Mouse (Mus musculus) adrenal gland, adult (tissue): ENCODE measurements around the gene Aff3.

ENCODE experiments used
- DNase-seq, 2 experiments: peaks; one replicate each; pipeline ENCODE4 v3.0.0; 2022 to 2023; ENCODE audit warnings: low spot score in 1 of 2; ENCODE audit not compliant: inconsistent age in 2 of 2

Aff3 gene

DNA sequence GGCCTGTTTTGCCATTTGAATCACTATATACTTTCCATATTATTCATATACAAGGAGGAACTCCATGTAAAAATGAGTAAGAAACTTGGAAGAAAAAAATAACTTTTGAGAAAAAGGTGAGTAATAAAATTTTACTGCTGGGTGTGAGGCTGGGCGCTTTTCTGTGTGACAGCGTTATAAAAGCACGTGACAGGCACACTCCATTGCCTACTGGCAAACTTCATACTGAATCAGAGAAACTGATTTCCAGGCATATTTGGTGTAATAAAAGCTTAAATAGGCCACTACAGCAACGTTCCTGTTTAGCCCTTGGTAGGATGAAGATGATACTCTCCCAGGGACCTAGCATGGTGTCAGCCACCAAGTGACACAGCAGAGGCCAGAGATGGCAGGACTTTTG, 310.2 kb downstream of the Aff3 start:
- DNase-seq = no peak

DNA sequence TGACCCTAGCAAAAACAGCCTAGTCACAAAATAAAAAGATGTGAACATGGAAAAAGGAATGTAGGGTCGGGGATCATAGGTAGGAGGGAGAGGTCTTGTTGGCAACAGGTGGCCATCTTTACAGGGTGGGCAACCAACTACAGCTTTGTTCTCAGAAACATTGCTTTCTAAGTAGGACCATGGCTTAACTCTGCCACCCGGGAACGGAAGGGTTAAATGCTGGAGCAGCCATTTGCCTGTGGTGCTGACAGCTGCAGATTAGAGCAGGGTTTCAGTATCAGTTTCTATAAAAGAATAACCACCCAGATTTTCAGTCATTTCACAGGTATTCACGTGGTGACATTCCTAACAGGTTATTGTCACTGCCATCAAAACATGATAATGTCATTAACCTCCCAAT, 317.4 kb downstream of the Aff3 start:
- no peak for DNase-seq

DNA sequence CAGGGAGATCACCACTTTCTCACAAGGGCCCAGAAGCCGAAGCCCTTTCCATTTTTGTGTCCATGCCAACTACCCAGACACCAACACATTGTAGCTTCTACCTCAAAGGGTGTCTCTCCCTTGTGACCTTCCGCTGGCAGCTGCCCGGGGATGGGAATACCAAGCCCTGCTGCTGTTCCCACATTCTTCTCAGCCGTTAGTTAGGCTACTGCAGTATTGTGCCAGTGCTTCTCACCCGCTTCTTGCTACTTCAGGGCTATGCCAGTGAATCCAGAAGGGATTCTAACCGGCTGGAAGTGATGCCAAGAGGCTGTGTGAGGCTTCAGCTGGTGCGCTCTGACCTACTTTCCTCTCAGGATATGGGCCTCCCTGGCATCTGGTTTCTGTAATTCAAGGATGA, 330.5 kb downstream of the Aff3 start:
- DNase-seq = no peak

DNA sequence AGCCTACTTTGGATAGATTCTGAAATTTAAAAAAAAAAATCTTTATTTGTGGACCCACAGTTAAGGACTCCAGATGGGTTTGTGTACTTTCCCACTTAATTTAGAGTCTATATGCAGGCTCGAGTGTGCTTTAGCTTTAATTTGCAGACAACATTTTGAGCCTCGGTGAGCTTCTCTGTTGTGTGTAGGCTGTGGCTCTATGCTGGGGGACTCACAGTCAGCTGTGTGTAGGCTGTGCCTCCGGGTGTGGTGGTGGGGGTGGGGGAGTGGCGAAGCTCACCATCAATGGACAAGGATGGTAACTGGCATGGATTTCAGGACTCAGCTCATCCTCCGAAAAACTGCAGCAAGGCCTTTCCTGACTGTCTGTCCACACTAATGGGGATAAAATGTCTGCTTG, 331.8 kb downstream of the Aff3 start:
- DNase-seq = no peak

DNA sequence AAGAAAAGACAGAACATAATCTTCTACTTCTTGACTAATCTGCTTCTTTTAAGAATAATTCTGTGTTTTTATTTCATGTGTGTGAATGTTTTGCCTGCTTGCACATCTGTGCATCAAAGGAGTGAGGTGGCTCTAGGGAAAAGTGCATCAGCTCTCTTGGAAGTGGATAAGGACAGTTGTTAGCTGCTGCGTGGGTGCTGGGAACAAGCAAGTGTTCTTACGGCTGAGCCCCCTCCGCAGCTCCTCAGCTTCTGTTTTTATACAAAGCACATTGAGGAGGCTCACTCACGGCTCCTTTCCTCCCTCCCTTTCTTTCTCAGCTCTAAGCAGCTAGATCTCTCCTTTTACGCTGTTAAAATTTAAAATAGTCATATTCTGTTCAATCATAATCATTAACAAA, 340.5 kb downstream of the Aff3 start:
- no peak for DNase-seq

DNA sequence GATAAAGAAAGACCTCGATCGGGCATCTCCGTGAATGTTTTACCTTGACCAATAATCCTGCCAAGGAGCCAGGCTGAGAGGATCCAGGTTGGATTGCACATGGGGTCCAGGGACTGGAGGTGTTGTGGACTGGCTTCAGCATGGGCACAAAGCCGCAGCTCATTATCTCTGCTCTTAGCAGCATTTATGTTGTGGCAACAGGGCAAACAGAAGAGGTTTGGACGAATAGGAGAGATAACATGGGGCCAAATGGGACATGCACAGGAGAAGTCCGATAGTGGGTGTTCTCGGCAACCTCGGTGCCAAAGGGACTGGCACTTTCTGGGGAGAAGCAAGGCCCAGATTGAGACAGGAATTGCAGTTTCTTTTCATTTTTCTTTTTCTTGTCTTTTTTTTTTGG, 342.9 kb downstream of the Aff3 start:
- no peak for DNase-seq

DNA sequence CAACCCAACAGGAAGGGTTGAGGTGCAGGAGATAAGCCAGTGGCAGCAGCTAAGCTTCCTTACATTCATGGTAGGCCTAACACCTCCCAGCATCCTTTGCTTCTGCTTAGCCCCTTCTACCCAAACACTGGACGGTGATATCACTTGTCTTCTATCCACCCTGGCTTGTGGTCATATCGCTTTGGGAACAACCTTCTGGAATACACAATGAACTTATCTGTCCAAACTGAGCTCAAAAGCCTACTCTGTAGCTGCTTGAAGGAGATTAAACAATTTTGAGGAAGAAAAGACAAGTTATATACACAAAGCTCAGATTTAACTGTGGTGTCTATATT, 343.8 kb downstream of the Aff3 start:
- DNase-seq = no peak

DNA sequence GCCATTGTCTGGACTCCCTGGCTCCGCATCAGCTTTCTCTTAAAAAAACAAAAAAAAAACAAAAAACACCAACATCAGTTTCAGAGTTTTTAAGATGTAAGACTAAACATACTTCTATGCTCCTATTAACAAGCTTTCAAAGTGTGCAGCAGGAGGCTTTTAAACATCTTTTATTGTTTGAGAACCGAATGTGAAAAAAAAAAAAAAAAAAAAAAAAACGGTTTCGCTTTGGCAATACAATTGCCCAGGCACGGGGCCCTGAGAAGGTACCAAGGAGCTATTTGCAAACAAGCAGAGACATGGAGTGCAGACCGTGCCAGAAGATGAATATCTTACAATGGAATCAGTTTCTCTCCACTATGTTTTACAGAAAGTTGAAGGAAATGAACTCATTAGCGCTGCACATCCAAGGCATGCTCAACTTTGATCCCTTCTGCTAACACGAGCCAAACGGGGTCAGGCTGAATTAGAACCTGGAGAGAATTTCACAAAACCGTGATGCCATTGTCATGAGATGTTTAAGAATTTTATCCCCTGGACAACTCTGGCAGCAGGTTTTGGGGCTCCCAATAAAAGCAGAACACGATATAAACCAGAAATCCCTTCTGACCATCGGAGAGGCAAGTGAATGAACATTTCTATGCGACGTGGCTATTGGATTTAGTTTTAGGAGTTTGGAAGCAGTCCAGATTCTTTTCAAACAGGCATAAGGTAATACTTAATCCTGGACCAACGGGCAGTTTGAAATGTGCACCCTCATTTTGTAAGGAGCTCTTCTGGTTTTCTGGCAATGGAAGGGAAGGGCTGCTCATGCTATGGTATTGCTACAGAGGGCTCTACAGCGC, 344.4 kb downstream of the Aff3 start:
- no peak for DNase-seq

DNA sequence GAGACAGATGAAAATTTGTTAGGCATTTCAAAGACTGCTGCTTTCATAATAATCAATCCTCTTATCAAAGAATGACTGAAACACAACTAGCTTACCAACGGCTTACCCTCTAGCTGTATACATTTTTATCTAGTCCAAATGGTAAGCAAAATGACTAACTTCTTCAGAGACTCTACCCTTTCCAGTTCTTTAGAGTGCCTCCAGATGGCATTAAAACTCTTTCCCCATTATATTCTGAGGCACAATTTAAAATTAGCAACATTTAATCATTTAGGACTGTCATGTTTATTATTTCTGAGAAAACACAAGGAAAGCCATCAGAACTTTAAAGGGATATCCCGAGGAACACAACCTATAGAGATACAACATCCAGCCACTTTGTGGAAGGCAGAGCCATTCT, 346.1 kb downstream of the Aff3 start:
- no peak for DNase-seq

DNA sequence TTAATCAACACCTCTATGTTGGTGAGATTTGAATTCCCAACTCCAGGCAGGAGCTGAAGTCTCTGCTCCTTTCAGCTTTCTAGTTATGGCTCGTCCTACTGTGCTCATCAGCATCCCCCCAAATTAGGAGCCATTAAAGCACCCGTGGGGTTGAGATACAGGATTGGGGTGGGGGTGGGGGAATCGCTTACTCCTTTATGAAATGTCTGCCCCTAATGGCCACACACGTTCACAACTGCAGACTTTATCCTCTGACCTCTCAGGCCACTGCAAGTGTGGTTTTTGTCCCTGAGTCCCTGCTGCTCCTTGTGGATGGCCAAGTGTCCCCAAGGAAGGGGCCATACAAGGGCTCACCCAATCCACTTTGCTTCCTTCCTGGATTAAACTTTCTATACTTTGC, 348.8 kb downstream of the Aff3 start:
- no peak for DNase-seq

DNA sequence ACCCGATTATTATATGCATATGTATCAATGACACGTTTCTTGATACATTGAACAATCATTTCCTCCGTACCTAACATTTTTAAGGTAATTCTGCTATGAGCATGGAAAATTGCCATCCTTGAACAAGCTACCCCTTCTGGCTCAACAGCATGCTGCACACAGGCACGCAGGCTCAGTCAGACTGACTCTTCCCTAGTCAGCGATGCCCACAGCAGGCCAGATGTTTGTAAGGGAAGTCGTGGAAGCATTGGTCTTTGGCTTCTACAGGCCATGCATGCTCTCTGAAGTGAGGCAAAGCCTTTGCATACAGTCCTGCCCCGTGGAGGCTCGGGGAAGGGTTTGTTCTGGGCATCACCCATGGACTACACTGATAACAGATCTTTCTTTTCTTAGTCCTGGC, 354.3 kb downstream of the Aff3 start:
- DNase-seq = no peak

DNA sequence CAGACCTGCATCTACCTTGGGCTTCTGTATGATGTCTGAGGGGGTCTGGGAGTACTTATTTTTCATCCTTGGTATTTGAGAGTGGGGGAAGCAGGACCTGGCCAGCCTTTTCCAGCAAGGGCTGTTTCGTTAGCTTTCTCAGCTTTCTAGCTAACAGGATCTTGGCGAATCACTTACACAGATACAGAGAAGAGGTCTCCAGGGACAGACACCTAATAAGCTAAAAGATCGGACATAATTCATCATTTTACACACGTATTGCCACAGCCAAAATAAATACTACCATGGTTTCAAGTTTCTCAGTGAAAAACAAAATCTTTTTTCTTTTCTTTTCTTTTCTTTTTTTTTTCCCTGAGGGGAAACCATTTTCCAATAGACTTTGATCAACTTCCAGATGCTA, 354.7 kb downstream of the Aff3 start:
- no peak for DNase-seq

DNA sequence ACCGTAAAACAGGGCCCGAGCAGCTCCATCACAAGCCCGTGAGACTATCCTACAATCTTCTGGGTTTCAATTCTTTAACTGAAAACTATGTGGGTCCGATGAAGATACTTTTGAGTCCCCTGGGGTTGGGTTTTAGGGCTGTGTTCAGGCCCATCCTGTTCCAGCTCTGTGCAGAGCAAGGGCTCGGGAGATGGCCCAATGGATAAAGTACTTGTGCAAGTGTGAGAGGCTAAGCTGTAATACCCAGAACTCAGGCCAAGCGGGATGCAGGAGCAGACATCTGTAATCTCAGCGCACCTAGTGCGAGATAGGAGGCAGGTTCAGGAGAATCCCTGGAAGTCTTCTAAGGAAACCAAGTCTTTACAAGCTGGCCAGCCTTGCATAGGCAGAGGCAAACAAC, 355.4 kb downstream of the Aff3 start:
- no peak for DNase-seq

DNA sequence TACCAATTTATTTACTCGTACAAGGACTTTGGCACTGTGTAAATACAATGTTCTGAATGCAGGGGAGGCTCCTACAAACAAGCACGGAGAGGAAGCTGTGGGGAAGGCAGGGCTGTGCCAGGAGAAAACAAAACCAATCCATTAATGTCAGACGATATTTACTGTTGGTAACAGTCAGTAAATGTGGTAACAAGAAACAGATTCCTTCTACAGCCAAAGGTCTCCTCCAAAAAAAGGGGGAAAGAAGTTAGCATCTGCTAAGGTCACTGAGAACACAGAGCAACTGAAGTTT, 356.1 kb downstream of the Aff3 start:
- DNase-seq = no peak

DNA sequence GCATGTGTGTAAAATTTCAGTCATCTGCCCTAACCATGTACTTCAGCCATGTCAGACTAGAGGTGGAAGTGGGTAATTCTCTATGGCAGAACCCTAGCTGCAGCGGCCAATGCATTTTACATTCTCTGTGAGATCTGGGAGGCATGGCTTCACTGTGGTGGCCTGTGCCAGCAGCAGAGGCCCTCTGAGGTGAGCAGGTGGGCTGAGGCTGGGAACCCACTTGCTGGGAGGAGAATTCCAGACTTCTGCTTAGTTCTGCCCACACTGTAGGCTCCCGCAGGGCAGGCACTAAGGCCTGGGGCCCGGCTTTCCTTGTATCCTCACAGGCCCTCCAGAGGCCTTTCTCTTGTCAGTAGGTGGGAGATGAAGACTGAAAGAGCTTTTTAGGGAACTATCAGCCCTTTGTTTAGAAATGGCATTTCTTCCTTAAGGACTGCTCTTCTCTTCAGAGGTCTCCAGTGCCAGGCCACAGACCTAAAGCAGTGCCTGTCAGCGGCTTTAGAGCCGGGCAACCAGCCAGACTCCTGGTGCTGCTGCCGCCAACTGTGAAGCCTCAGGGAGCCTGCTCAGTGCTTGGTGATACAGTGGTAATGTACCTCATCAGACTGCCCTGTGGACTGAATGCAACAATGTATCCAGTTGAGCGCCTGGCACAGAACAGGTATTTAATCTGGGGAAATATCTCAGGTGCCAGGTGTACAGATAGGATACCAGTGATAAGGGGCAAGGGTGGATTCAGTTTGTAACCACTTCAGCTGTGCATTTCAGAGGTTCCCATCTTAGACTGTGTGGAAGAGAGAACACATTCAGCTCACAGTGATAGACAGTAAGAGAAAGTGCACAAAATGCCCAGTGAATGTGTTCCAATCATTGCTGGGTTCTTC, 356.7 kb downstream of the Aff3 start:
- peak; percentile 15 to 65 for DNase-seq

DNA sequence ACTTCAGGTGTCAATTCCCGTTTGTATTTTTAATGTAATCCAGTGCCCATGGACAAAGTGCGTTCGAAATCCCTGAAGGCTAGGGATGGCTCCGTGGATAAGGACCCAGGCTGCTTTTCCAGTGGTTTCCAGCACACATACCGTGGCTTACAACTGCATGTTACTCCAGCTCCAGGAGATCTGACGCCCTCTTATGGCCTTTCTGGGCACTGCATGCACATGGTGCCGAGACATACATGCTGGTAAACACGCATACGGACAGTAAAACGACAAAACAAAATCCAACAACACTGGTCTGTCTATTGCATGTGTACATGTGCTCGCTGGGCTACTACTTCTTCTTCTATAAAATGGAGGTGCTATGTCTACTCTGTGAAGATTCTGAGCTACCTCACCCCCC, 357.5 kb downstream of the Aff3 start:
- DNase-seq = no peak

DNA sequence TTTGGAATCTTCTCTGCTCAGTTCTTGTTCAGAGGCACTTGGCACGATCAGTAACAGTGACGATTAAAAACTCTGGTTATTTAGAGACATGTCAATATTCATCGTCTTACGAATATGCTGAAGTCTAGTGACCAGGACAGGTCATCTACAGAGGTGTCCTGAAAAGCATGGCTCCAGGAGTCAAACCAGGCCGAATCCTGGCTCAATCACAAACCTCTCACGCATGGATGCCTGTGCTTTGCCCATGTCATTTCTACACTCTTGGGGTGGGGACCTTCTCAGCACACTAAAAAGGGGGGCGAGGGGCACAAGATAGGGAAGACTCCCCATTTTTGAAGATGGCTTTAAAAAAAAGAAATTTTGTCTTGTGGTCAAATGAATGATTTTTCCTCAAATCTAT, 358.6 kb downstream of the Aff3 start:
- DNase-seq = no peak

DNA sequence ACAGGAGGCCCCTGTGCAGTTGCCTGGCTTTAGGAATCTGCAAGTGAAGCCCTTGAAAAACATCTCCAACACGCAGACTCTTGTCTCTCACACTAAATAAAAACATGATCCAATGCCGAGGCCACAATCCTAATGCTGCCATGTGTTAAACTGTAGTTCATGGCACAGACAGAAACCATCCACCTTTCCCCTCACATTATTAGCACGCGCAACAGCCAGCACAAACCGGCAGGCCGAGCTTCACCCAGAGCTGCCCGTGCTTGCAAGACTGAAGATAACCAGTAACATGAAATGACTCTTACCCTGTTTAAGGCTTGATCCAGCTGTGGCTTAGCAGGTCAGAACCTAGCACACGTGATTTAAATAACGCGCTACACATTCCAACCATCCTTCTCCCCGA, 360.4 kb downstream of the Aff3 start:
- DNase-seq = no peak

DNA sequence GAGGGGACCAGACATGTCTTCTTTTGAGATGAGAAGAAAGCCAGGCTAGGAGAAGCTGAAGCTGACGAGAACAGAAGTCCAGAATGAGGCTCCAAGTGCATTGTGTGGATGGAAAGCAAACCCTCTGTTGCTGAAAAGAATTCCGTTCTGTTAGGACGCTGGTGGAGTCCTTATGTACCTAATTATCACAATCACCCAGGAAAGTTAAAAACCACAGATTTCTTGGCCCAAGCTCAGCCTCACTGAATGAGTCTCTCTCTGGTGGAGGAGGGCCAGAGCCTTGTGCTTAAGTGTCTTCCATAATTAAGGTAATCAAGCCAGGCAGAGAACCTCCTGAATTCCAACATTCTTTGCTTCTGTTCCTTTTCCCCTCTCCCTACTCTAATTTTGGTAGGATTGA, 366.5 kb downstream of the Aff3 start:
- DNase-seq = no peak

DNA sequence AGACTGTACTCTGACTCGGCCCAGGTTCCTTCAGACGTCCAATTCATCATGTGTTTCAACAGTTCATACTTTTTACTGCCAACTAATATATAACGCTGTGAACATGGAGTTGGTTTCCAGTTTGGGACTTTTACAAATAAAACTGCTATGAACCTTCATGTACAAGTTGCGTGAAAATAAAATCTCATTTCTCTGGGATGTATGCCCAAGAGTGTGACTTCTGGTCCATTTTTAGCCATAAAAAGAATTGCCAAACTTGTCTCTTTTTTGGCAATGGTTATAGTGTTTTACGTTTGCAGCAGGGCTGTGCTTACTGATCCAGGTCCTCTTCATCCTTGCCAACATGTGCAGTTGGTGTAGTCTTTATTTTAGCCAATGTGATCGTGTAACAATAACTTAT, 369.8 kb downstream of the Aff3 start:
- DNase-seq = no peak

DNA sequence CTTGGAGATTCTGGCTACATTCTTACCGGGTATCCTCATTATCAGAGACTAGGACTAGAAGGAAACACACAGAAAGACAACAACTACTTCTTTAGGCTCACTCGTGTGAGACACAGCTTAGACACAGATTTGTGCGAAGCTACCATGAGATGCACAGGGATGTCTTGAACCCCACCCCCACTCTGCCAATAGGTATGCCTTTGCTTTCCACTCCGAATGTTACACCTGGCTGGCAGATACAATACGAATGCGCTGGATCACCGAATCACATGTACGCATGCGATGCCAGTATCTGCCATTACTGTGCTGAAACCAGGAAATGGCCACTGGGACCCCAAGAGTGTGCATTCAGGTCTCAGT, 370.4 kb downstream of the Aff3 start:
- DNase-seq = no peak

DNA sequence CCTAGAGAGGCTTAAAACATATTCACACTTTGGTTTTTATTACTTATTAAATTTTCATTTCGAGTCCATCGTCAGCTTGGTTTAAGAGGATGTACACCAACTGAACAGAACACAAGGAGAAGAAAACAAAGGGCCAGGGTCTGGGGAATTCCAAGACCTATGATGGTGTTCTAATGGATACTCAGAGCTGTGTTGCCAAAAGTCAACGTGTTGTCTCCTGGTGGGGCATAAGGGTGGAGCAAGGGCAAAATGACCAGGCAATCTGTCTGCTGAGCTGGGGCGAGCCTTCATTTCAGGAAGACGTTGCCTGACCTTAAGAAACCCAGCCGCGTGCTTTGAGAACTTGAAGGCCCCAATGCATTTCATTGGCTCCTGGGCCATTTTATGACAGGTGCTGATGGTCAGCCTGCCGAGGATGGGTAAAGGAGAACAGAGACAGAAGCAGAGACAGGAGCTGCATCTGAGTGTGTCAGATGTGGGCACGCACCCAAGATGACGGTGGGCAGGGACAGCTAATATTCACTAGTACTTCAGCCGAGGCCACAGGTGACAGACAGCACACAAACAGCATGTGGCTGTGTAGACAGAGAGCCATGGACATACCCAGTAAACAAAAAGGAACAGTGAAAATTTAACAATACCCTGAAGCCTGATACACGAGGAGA, 371.0 kb downstream of the Aff3 start:
- no peak for DNase-seq
